Mouse (Mus musculus): ENCODE measurements around the gene Olfr937. TPM values are rescaled to one million over a fixed set of nuclear protein-coding genes. Genes with fewer than 3 reads are reported as not detected.

Gene Olfr937
- not detected in 2 replicates for polyA plus RNA-seq (2015; fragmentation: Nextera tagmentation; extraction: Ambion mirVana)

GRCm38 (mm10) chr9:39064851-39065250 lies at the start of gene Olfr937:
Gene Olfr937 (minus strand): TSS chr9:39064951.

GRCm38 (mm10) chr9:39078787-39079186 lies 14.0 kb upstream of the Olfr937 start, which contains the start of gene Olfr938:
Gene Olfr938 (minus strand): TSS chr9:39078887.

GRCm38 (mm10) chr9:39023277-39023676 lies 41.5 kb downstream of the Olfr937 start, which contains the start of gene Olfr146:
Gene Olfr146 (minus strand): TSS chr9:39023377.

Other genes with a start within 250 kb of the Olfr937 start
- not detected in 2 replicates for gene Olfr923, start 238.4 kb downstream of the Olfr937 start, polyA plus RNA-seq (2015; fragmentation: Nextera tagmentation; extraction: Ambion mirVana)
- gene Olfr924, start 220.5 kb downstream of the Olfr937 start, polyA plus RNA-seq (2015; fragmentation: Nextera tagmentation; extraction: Ambion mirVana): not detected in 2 replicates
- gene Olfr26, start 209.9 kb downstream of the Olfr937 start, polyA plus RNA-seq (2015; fragmentation: Nextera tagmentation; extraction: Ambion mirVana): not detected in 2 replicates
- gene Olfr926, start 187.8 kb downstream of the Olfr937 start, polyA plus RNA-seq (2015; fragmentation: Nextera tagmentation; extraction: Ambion mirVana): not detected in 2 replicates
- not detected in 2 replicates for gene Olfr930, start 135.1 kb downstream of the Olfr937 start, polyA plus RNA-seq (2015; fragmentation: Nextera tagmentation; extraction: Ambion mirVana)
- gene Olfr933, start 92.6 kb downstream of the Olfr937 start, polyA plus RNA-seq (2015; fragmentation: Nextera tagmentation; extraction: Ambion mirVana): not detected in 2 replicates
- not detected in 2 replicates for gene Olfr934, start 76.6 kb downstream of the Olfr937 start, polyA plus RNA-seq (2015; fragmentation: Nextera tagmentation; extraction: Ambion mirVana)
- gene Olfr935, start 65.3 kb downstream of the Olfr937 start, polyA plus RNA-seq (2015; fragmentation: Nextera tagmentation; extraction: Ambion mirVana): not detected in 2 replicates
- gene Olfr146, start 41.6 kb downstream of the Olfr937 start, polyA plus RNA-seq (2015; fragmentation: Nextera tagmentation; extraction: Ambion mirVana): not detected in 2 replicates
- gene Olfr938, start 13.9 kb upstream of the Olfr937 start, polyA plus RNA-seq (2015; fragmentation: Nextera tagmentation; extraction: Ambion mirVana): not detected in 2 replicates
- not detected in 2 replicates for gene Olfr27, start 63.2 kb upstream of the Olfr937 start, polyA plus RNA-seq (2015; fragmentation: Nextera tagmentation; extraction: Ambion mirVana)
- not detected in 2 replicates for gene Olfr943, start 101.4 kb upstream of the Olfr937 start, polyA plus RNA-seq (2015; fragmentation: Nextera tagmentation; extraction: Ambion mirVana)
- gene Olfr944, start 137.0 kb upstream of the Olfr937 start, polyA plus RNA-seq (2015; fragmentation: Nextera tagmentation; extraction: Ambion mirVana): not detected in 2 replicates
- not detected in 2 replicates for gene Olfr1537, start 185.0 kb upstream of the Olfr937 start, polyA plus RNA-seq (2015; fragmentation: Nextera tagmentation; extraction: Ambion mirVana)
- not detected in 2 replicates for gene Olfr945, start 211.9 kb upstream of the Olfr937 start, polyA plus RNA-seq (2015; fragmentation: Nextera tagmentation; extraction: Ambion mirVana)